Mouse (Mus musculus): ENCODE measurements at regions not wholly inside any gene's neighbourhood (a gene's known extent, or its start where the extent isn't known, plus 50 kb on each side); places are given as distances from the start of the nearest gene placed in this dataset.
A peak's percentile ranks its signal among the peaks of the same experiment; 100 is the strongest.

- Histone ChIP-seq H3K79me2 (ENCODE audit: control insufficient read depth, insufficient read depth, low read length, poor library complexity) (no peaks in the 10 kb centered on the region), H3K4me1 (ENCODE audit: control insufficient read depth in 1 of 2, insufficient read depth in 2 of 2, low read length in 2 of 2) (no peaks in the 10 kb centered on the region), H3K9ac (ENCODE audit: control insufficient read depth, low read depth, low read length, poor library complexity, severe bottlenecking) (no peak overlapping the region), H3K27ac (ENCODE audit: control insufficient read depth, low read depth, low read length) (no peak overlapping the region), H3K36me3 (ENCODE audit: control insufficient read depth in 1 of 2, insufficient read depth in 2 of 2, low read length in 2 of 2) (no peaks in the 10 kb centered on the region), H3K9me3 (replicated peaks; ENCODE audit: insufficient read depth, low read length) (no peaks in the 10 kb centered on the region), H3K4me3 (ENCODE audit: control insufficient read depth in 1 of 2, insufficient read depth in 1 of 2, low read depth in 2 of 2, low read length in 2 of 2) (no peak overlapping the region), H3K27me3 (ENCODE audit: control insufficient read depth in 1 of 2, insufficient read depth in 2 of 2, low read length in 2 of 2) (no peaks in the 10 kb centered on the region)
- DNase-seq (ENCODE audit: low read depth, low spot score): no peak
- TF ChIP-seq ZKSCAN1 (IDR thresholded peaks at IDR 0.05; ENCODE audit: low read depth, low read length) (no peak), CHD2 (IDR thresholded peaks at IDR 0.05; ENCODE audit: low read length) (no peak), ELF1 (IDR thresholded peaks at IDR 0.05; ENCODE audit: low read depth, low read length) (no peak), MEF2A (IDR thresholded peaks at IDR 0.05; ENCODE audit: extremely low read depth, insufficient replicate concordance, low read depth, low read length, poor library complexity, severe bottlenecking) (no peak), POLR2A (IDR thresholded peaks at IDR 0.05; ENCODE audit: control insufficient read depth in 1 of 2, insufficient read depth in 1 of 2, low read depth in 1 of 2, low read length in 2 of 2, poor library complexity in 1 of 2) (no peak), MYB (IDR thresholded peaks at IDR 0.05; ENCODE audit: low read depth, low read length) (no peak), ETS1 (IDR thresholded peaks at IDR 0.05; ENCODE audit: low read depth, low read length) (no peak), ZNF384 (IDR thresholded peaks at IDR 0.05; ENCODE audit: low read depth, low read length) (no peak), USF2 (IDR thresholded peaks at IDR 0.05; ENCODE audit: borderline replicate concordance in 1 of 2, insufficient read depth in 1 of 2, low read depth in 1 of 2, low read length in 2 of 2) (no peak), BHLHE40 (IDR thresholded peaks at IDR 0.05; ENCODE audit: borderline replicate concordance, low read depth, low read length) (no peak), MAFK (IDR thresholded peaks at IDR 0.05; ENCODE audit: borderline replicate concordance, low read depth, low read length) (no peak), POLR2AphosphoS2 (IDR thresholded peaks at IDR 0.05; ENCODE audit: low read length) (no peak)
Observed at GRCm38 (mm10) chr4:26555690-26556089, 209.0 kb upstream of the Manea start.

GRCm38 (mm10) chr4:26543833-26544232 is 197.1 kb upstream of the Manea start:
- H3K79me2 ChIP-seq (ENCODE audit: control insufficient read depth, insufficient read depth, low read length, poor library complexity): no peaks in the 10 kb centered on the region
- H3K4me1 ChIP-seq (ENCODE audit: control insufficient read depth in 1 of 2, insufficient read depth in 2 of 2, low read length in 2 of 2): no peaks in the 10 kb centered on the region
- no peaks in the 10 kb centered on the region for H3K36me3 ChIP-seq (ENCODE audit: control insufficient read depth in 1 of 2, insufficient read depth in 2 of 2, low read length in 2 of 2)
- peak; percentile 62 for DNase-seq (ENCODE audit: low read depth, low spot score)
- H3K9ac ChIP-seq (ENCODE audit: control insufficient read depth, low read depth, low read length, poor library complexity, severe bottlenecking): no peak overlapping the region
- no peak overlapping the region for H3K27ac ChIP-seq (ENCODE audit: control insufficient read depth, low read depth, low read length)
- TF ChIP-seq RAD21 (IDR thresholded peaks at IDR 0.05; ENCODE audit: low read depth, low read length) (peak; percentile 87), ZC3H11A (IDR thresholded peaks at IDR 0.05; ENCODE audit: low read depth, low read length) (peak; percentile 63), CHD2 (IDR thresholded peaks at IDR 0.05; ENCODE audit: low read length) (no peak), CTCF (IDR thresholded peaks at IDR 0.05 in 2 of 3, conservative IDR thresholded peaks at IDR 0.05 in 1 of 3; ENCODE audit: control insufficient read depth in 1 of 3, insufficient read depth in 1 of 3, low read depth in 2 of 3, low read length in 3 of 3, poor library complexity in 1 of 3, severe bottlenecking in 1 of 3) (peak in 2 of 3 experiments; percentile 11 to 68; a peak in 2 of 6 replicates), SMC3 (IDR thresholded peaks at IDR 0.05; ENCODE audit: low read depth, low read length) (peak; percentile 67), TBP (IDR thresholded peaks at IDR 0.05; ENCODE audit: low read depth, low read length) (no peak)
- no peaks in the 10 kb centered on the region; a peak in 1 of 4 replicates for H3K27me3 ChIP-seq (ENCODE audit: control insufficient read depth in 1 of 2, insufficient read depth in 2 of 2, low read length in 2 of 2)
- no peak overlapping the region for H3K4me3 ChIP-seq (ENCODE audit: control insufficient read depth in 1 of 2, insufficient read depth in 1 of 2, low read depth in 2 of 2, low read length in 2 of 2)
- H3K9me3 ChIP-seq (replicated peaks; ENCODE audit: insufficient read depth, low read length): no peaks in the 10 kb centered on the region
